Mouse (Mus musculus): Measurements from ENCODE around the gene Gas2l3.

DNA sequence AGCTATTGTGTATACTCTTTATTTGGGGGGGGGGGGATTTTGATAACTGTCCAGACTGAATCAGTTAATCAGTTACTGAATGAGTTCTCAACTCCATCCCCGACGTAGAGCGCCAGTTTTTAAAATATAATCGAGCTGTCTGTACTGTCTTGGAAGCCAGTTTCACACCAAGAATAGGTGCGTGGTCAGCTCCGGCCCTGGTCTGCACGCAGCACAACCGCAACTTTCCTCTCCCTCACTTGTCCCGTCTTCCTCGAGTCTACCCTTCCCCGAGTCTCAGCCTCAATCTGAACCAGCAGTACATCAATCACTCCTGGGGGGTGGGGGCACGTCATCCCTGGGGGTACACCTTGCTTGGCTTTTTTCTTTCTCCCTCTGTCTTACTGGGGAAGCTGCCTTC is 8.4 kb downstream of the Gas2l3 start:
- TF ChIP-seq CTCF (IDR thresholded peaks at IDR 0.05; ENCODE audit: insufficient read depth, low read depth, low read length) (no peak), POLR2A (IDR thresholded peaks at IDR 0.05; ENCODE audit: insufficient read depth, low read depth, low read length) (no peak)

All from olfactory bulb, adult 2 months (tissue).